Mouse (Mus musculus) G1E (cell line): ENCODE results near the gene Cluap1. TPM values are rescaled to one million over a fixed set of nuclear protein-coding genes. Genes with fewer than 3 reads are reported as not detected.

Experiments
- ATAC-seq: 2 replicates; pipeline ENCODE4 v1.8.0; 2016; ENCODE audit warnings: mild to moderate bottlenecking; ENCODE audit not compliant: insufficient number of reproducible peaks, poor library complexity, low FRiP score, severe bottlenecking; ENCODE audit errors: extremely low read depth
- DNase-seq: peaks from one replicate; pipeline ENCODE4 v3.0.0; 2012; ENCODE audit warnings: low spot score
- H3K27me3 ChIP-seq: 2 replicates; pipeline ENCODE4 v1.6.1; 2012; ENCODE audit warnings: mild to moderate bottlenecking, low read length, inconsistent platforms; ENCODE audit not compliant: insufficient read depth
- H3K36me3 ChIP-seq: replicated peaks from 2 replicates; pipeline ENCODE3; 2012; ENCODE audit warnings: mild to moderate bottlenecking, inconsistent platforms
- H3K4me1 ChIP-seq: 2 replicates; pipeline ENCODE4 v1.6.1; 2012; ENCODE audit warnings: low read depth, low read length, inconsistent platforms, mixed read lengths; ENCODE audit not compliant: insufficient read depth
- H3K4me3 ChIP-seq: 2 replicates; pipeline ENCODE4 v1.5.1; 2012; ENCODE audit warnings: low read depth, mild to moderate bottlenecking, inconsistent platforms, low read length, moderate library complexity, mixed read lengths
- H3K9me3 ChIP-seq: replicated peaks from 2 replicates; pipeline ENCODE4 v1.6.1; 2012; ENCODE audit warnings: inconsistent platforms
- CTCF ChIP-seq: IDR thresholded peaks from 2 replicates; pipeline ENCODE4 v1.5.1; 2012; ENCODE audit warnings: low read depth, low read length, inconsistent platforms, mixed read lengths
- GATA1 ChIP-seq: IDR thresholded peaks from 2 replicates; pipeline ENCODE4 v1.6.1; 2012; ENCODE audit warnings: borderline replicate concordance, low read length, inconsistent platforms, mixed read lengths
- GATA2 ChIP-seq: IDR thresholded peaks from 2 replicates; pipeline ENCODE4 v1.6.1; 2012; ENCODE audit warnings: low read depth, low read length, inconsistent platforms, borderline replicate concordance
- POLR2AphosphoS5 ChIP-seq: IDR thresholded peaks from 2 replicates; pipeline ENCODE4 v1.6.1; 2012; ENCODE audit warnings: low read depth, low read length, inconsistent platforms; ENCODE audit not compliant: insufficient replicate concordance
- TAL1 ChIP-seq: conservative IDR thresholded peaks from 2 replicates; pipeline ENCODE4 v1.6.1; 2012; ENCODE audit warnings: low read depth, low read length, inconsistent platforms, mixed read lengths
- polyA plus RNA-seq: library from polyadenylated mRNA; stranded (reverse); fragments of >175 nt; gene quantifications from 2 replicates; pipeline ENCODE4 v1.2.3, GENCODE M21; 2012
- total RNA-seq, 2 experiments: library from RNA; stranded (forward) in 1 of 2; stranded (reverse) in 1 of 2; fragments of 200-1000 nt in 1 of 2; fragments of >200 nt in 1 of 2; fragmentation: Nextera tagmentation in 1 of 2; gene quantifications; 2 replicates each; pipeline ENCODE4 v1.2.3; 2014 to 2017

The Cluap1 gene
- total and polyA plus RNA-seq, 3 experiments = 12.0 to 30.4 (median 26.9) TPM

DNA sequence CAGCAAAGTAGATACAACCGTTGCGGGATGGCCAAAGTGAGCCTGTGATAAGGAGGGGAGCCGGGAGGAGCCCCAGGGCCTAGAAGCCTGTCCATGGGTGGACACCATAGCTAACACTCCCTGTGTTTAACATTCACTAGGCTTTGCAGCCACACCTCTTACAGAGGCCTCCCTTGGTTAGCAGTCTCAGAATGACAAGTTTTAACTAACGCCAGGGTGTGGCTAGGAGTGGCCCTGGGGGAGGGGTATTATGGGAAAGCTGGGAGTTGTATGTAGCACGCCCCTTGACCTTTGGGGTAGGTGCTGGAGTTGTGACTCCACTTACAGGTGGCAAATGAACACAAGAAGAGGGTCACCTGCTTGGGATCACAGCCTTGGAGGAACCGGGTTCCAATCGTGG lies 67.1 kb downstream of the Cluap1 start:
- Histone ChIP-seq H3K4me3 (no peak overlapping the region), H3K4me1 (peaks cover 9% of the 10 kb centered on the region), H3K27me3 (peaks cover 7% of the 10 kb centered on the region; the same call in 1 of the 2 replicates), H3K9me3 (no peaks in the 10 kb centered on the region), H3K36me3 (peaks cover 31% of the 10 kb centered on the region)
- no peak for DNase-seq
- ATAC-seq = no peak
- TF ChIP-seq TAL1 (no peak), POLR2AphosphoS5 (no peak), GATA2 (no peak), CTCF (no peak), GATA1 (no peak)

GRCm38 (mm10) chr16:3976251-3976671 lies 67.7 kb downstream of the Cluap1 start, which contains the start of gene Nlrc3:
Gene Nlrc3, minus strand, starts transcription at chr16:3976632.
- DNase-seq (no peak), ATAC-seq (no peak)
- TF ChIP-seq GATA1 (no peak), GATA2 (no peak), TAL1 (no peak), POLR2AphosphoS5 (no peak), CTCF (no peak)
- Histone ChIP-seq H3K36me3 (peaks cover 37% of the 10 kb centered on the region), H3K4me1 (peaks cover 9% of the 10 kb centered on the region), H3K27me3 (peaks cover 7% of the 10 kb centered on the region; the same call in 1 of the 2 replicates), H3K4me3 (no peak within 1 kb of the TSS), H3K9me3 (no peaks in the 10 kb centered on the region)

- no peak overlapping the region for H3K4me3 ChIP-seq
- peaks cover 7% of the 10 kb centered on the region; the same call in 1 of the 2 replicates for H3K27me3 ChIP-seq
- H3K9me3 ChIP-seq = no peaks in the 10 kb centered on the region
- peaks cover 9% of the 10 kb centered on the region for H3K4me1 ChIP-seq
- H3K36me3 ChIP-seq = peaks cover 42% of the 10 kb centered on the region
- DNase-seq (no peak), ATAC-seq (no peak)
- TF ChIP-seq GATA1 (no peak), CTCF (no peak), TAL1 (no peak), POLR2AphosphoS5 (no peak), GATA2 (no peak)
These were observed 68.1 kb downstream of the Cluap1 start for GRCm38 (mm10) chr16:3976712-3977111.

GRCm38 (mm10) chr16:3982173-3982572 lies 73.6 kb downstream of the Cluap1 start:
- H3K4me1 ChIP-seq = no peaks in the 10 kb centered on the region; the same call in 1 of the 2 replicates
- no peak for DNase-seq
- ATAC-seq = no peak
- no peak overlapping the region for H3K4me3 ChIP-seq
- H3K27me3 ChIP-seq = no peaks in the 10 kb centered on the region
- no peak for TF ChIP-seq TAL1
- no peak for TF ChIP-seq GATA1
- TF ChIP-seq GATA2 = no peak
- TF ChIP-seq CTCF = no peak
- no peak for TF ChIP-seq POLR2AphosphoS5
- no peaks in the 10 kb centered on the region for H3K9me3 ChIP-seq
- peaks cover 96% of the 10 kb centered on the region for H3K36me3 ChIP-seq

- TF ChIP-seq TAL1 (no peak), GATA2 (no peak), CTCF (no peak), POLR2AphosphoS5 (no peak), GATA1 (no peak)
- no peaks in the 10 kb centered on the region; the same call in 1 of the 2 replicates for H3K4me1 ChIP-seq
- H3K27me3 ChIP-seq = no peaks in the 10 kb centered on the region
- no peak for DNase-seq
- ATAC-seq = no peak
- peaks cover 99% of the 10 kb centered on the region for H3K36me3 ChIP-seq
- H3K4me3 ChIP-seq = no peak overlapping the region
- no peaks in the 10 kb centered on the region for H3K9me3 ChIP-seq
These were observed 74.6 kb downstream of the Cluap1 start for GRCm38 (mm10) chr16:3983146-3983700.

DNA sequence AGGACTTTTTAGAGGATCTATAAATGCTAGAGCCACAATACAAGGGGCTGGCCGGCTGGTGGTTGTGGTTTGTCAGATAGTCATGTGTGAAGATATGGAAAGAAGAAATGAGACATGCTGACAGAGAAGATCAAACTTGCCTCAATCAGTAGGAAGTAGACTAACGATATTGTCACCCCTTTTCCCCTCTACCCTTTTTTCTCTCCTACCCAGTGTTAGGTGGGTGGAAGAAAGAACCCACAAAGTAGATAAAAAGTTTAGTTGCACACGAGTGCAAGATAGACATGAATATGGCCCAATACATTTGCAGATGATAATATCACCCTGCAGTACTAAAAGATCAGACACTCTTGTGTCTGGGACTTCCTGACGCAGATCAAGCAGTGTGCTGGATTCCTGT lies 79.8 kb downstream of the Cluap1 start:
- TF ChIP-seq CTCF (no peak), GATA2 (no peak), POLR2AphosphoS5 (no peak), TAL1 (no peak), GATA1 (no peak)
- ATAC-seq = no peak
- Histone ChIP-seq H3K4me3 (no peak overlapping the region), H3K4me1 (no peaks in the 10 kb centered on the region), H3K27me3 (no peaks in the 10 kb centered on the region), H3K36me3 (peaks cover 95% of the 10 kb centered on the region), H3K9me3 (no peaks in the 10 kb centered on the region)
- DNase-seq = no peak

Other genes with a start within 250 kb of the Cluap1 start
- gene Mefv, start 190.7 kb upstream of the Cluap1 start, total RNA-seq (2014; fragmentation: Nextera tagmentation) = not detected in 2 replicates
- 0.11 and 0.12 TPM in 2 replicates for gene Mefv, start 190.7 kb upstream of the Cluap1 start, total RNA-seq (2017)
- not detected in 2 replicates for gene Mefv, start 190.7 kb upstream of the Cluap1 start, polyA plus RNA-seq
- 35.8 and 50.7 TPM in 2 replicates for gene Zfp263, start 164.7 kb upstream of the Cluap1 start, total RNA-seq (2014; fragmentation: Nextera tagmentation)
- 36.4 and 43.3 TPM in 2 replicates for gene Zfp263, start 164.7 kb upstream of the Cluap1 start, total RNA-seq (2017)
- 20.7 and 25.3 TPM in 2 replicates for gene Zfp263, start 164.7 kb upstream of the Cluap1 start, polyA plus RNA-seq
- not detected in 2 replicates for gene Olfr15, start 77.9 kb upstream of the Cluap1 start, total RNA-seq (2014; fragmentation: Nextera tagmentation)
- gene Olfr15, start 77.9 kb upstream of the Cluap1 start, total RNA-seq (2017) = 0.06 and 0.11 TPM in 2 replicates
- not detected in 2 replicates for gene Olfr15, start 77.9 kb upstream of the Cluap1 start, polyA plus RNA-seq
- gene Zfp174, start 61.5 kb upstream of the Cluap1 start, total RNA-seq (2014; fragmentation: Nextera tagmentation) = 2.8 and 3.9 TPM in 2 replicates
- gene Zfp174, start 61.5 kb upstream of the Cluap1 start, total RNA-seq (2017) = 1.3 and 1.8 TPM in 2 replicates
- 0.16 and 0.19 TPM in 2 replicates for gene Zfp174, start 61.5 kb upstream of the Cluap1 start, polyA plus RNA-seq
- 57.5 and 71.6 TPM in 2 replicates for gene Naa60, start 36.4 kb upstream of the Cluap1 start, total RNA-seq (2014; fragmentation: Nextera tagmentation)
- 25.6 and 25.7 TPM in 2 replicates for gene Naa60, start 36.4 kb upstream of the Cluap1 start, total RNA-seq (2017)
- 26.0 and 28.7 TPM in 2 replicates for gene Naa60, start 36.4 kb upstream of the Cluap1 start, polyA plus RNA-seq
- gene Zfp597, start 24.2 kb upstream of the Cluap1 start, total RNA-seq (2014; fragmentation: Nextera tagmentation) = 23.3 and 23.6 TPM in 2 replicates
- 24.2 and 26.7 TPM in 2 replicates for gene Zfp597, start 24.2 kb upstream of the Cluap1 start, total RNA-seq (2017)
- 2.7 and 3.0 TPM in 2 replicates for gene Zfp597, start 24.2 kb upstream of the Cluap1 start, polyA plus RNA-seq
- not detected in 2 replicates for gene Gm20695, start 24.2 kb upstream of the Cluap1 start, total RNA-seq (2014; fragmentation: Nextera tagmentation)
- gene Gm20695, start 24.2 kb upstream of the Cluap1 start, total RNA-seq (2017) = 0.33 TPM in 1 of 2 replicates, not detected in the other
- not detected in 2 replicates for gene Gm20695, start 24.2 kb upstream of the Cluap1 start, polyA plus RNA-seq
- 1.7 and 6.2 TPM in 2 replicates for gene 1700037C18Rik, start 112 bp upstream of the Cluap1 start, total RNA-seq (2014; fragmentation: Nextera tagmentation)
- gene 1700037C18Rik, start 112 bp upstream of the Cluap1 start, total RNA-seq (2017) = 2.2 and 2.5 TPM in 2 replicates
- gene 1700037C18Rik, start 112 bp upstream of the Cluap1 start, polyA plus RNA-seq = 8.2 and 11.1 TPM in 2 replicates
- gene Nlrc3, start 67.8 kb downstream of the Cluap1 start, total RNA-seq (2014; fragmentation: Nextera tagmentation) = not detected in 2 replicates
- gene Nlrc3, start 67.8 kb downstream of the Cluap1 start, total RNA-seq (2017) = 0.16 and 0.23 TPM in 2 replicates
- gene Nlrc3, start 67.8 kb downstream of the Cluap1 start, polyA plus RNA-seq = not detected in 2 replicates
- gene Slx4, start 95.0 kb downstream of the Cluap1 start, total RNA-seq (2014; fragmentation: Nextera tagmentation) = 47.5 and 51.8 TPM in 2 replicates
- gene Slx4, start 95.0 kb downstream of the Cluap1 start, total RNA-seq (2017) = 30.8 and 36.8 TPM in 2 replicates
- gene Slx4, start 95.0 kb downstream of the Cluap1 start, polyA plus RNA-seq = 17.0 and 22.0 TPM in 2 replicates
- not detected in 2 replicates for gene Dnase1, start 128.1 kb downstream of the Cluap1 start, total RNA-seq (2014; fragmentation: Nextera tagmentation)
- 0.41 and 0.49 TPM in 2 replicates for gene Dnase1, start 128.1 kb downstream of the Cluap1 start, total RNA-seq (2017)
- gene Dnase1, start 128.1 kb downstream of the Cluap1 start, polyA plus RNA-seq = not detected in 2 replicates
- 134 and 135 TPM in 2 replicates for gene Trap1, start 169.0 kb downstream of the Cluap1 start, total RNA-seq (2014; fragmentation: Nextera tagmentation)
- gene Trap1, start 169.0 kb downstream of the Cluap1 start, total RNA-seq (2017) = 111 and 117 TPM in 2 replicates
- gene Trap1, start 169.0 kb downstream of the Cluap1 start, polyA plus RNA-seq = 413 and 470 TPM in 2 replicates